Mouse (Mus musculus) kidney, adult 2 months (tissue): Measurements from ENCODE around the gene Nudt3. TPM values are rescaled to one million over a fixed set of nuclear protein-coding genes. Genes with fewer than 3 reads are reported as not detected.

Experiments
- DNase-seq: peaks from one replicate; pipeline ENCODE4 v3.0.0; 2021
- H3K27ac ChIP-seq: fragments of 200-500 bp; 2 replicates; pipeline ENCODE4 v1.5.1; 2012; ENCODE audit warnings: low read depth, low read length, control low read depth, inconsistent platforms; ENCODE audit not compliant: insufficient read depth
- H3K27me3 ChIP-seq: fragments of 200-500 bp; replicated peaks from 2 replicates; pipeline ENCODE4 v1.6.1; 2012; ENCODE audit warnings: mild to moderate bottlenecking, moderate library complexity, low read length, inconsistent platforms; ENCODE audit not compliant: control insufficient read depth, insufficient read depth
- H3K36me3 ChIP-seq: fragments of 200-500 bp; 2 replicates; pipeline ENCODE4 v1.6.1; 2012; ENCODE audit warnings: mild to moderate bottlenecking, moderate library complexity, low read length, inconsistent platforms; ENCODE audit not compliant: control insufficient read depth, insufficient read depth
- H3K4me1 ChIP-seq: fragments of 200-500 bp; 2 replicates; pipeline ENCODE4 v1.6.1; 2011; ENCODE audit warnings: low read length; ENCODE audit not compliant: control insufficient read depth, insufficient read depth
- H3K4me3 ChIP-seq: fragments of 200-500 bp; 2 replicates; pipeline ENCODE4 v1.5.1; 2011; ENCODE audit warnings: mild to moderate bottlenecking, low read depth, low read length, control low read depth; ENCODE audit not compliant: insufficient read depth
- CTCF ChIP-seq: fragments of 200-500 bp; conservative IDR thresholded peaks from 2 replicates; pipeline ENCODE4 v1.5.1; 2011; ENCODE audit warnings: low read depth, mild to moderate bottlenecking, control low read depth, low read length, moderate library complexity, mixed read lengths; ENCODE audit not compliant: insufficient read depth, insufficient read length
- POLR2A ChIP-seq: fragments of 200-500 bp; IDR thresholded peaks from one replicate; pipeline ENCODE4 v1.6.1; 2011; ENCODE audit warnings: low read depth, low read length, control low read depth
- WGBS: fragments of 180-500 bp; shearing (Covaris S2); methylation state at CpG from one replicate; pipeline ENCODE4 v1.1.7; 2018; 5-methylcytosine and 5-hydroxymethylcytosine counted together
- polyA plus RNA-seq: library from polyadenylated mRNA; depleted of rRNA; stranded (reverse); fragments of >200 nt; gene quantifications from 2 replicates; pipeline ENCODE4 v1.2.3, GENCODE M21; 2012

Gene Nudt3
- polyA plus RNA-seq, 1 experiment, result 69.9 TPM

- TF ChIP-seq CTCF (no peak), POLR2A (no peak)
- no peaks in the 10 kb centered on the region; the same call in 1 of the 2 replicates for H3K4me1 ChIP-seq
- no peak overlapping the region for H3K27ac ChIP-seq
- DNase-seq, result no peak
- WGBS, result 74% methylated on average over 11 of the region's 11 CpGs
- no peaks in the 10 kb centered on the region for H3K27me3 ChIP-seq
- H3K4me3 ChIP-seq, result no peak overlapping the region
- H3K36me3 ChIP-seq, result no peaks in the 10 kb centered on the region
Observed at GRCm38 (mm10) chr17:27561809-27562526, 61.3 kb downstream of the Nudt3 start.

- Histone ChIP-seq H3K27ac (no peak overlapping the region), H3K36me3 (no peaks in the 10 kb centered on the region), H3K4me3 (no peak overlapping the region), H3K4me1 (no peaks in the 10 kb centered on the region; the same call in 1 of the 2 replicates), H3K27me3 (no peaks in the 10 kb centered on the region)
- 84% methylated on average over 13 of the region's 13 CpGs for WGBS
- DNase-seq, result no peak
- no peak for TF ChIP-seq CTCF
- no peak for TF ChIP-seq POLR2A
Observed at GRCm38 (mm10) chr17:27560926-27561480, 62.3 kb downstream of the Nudt3 start.

GRCm38 (mm10) chr17:27559596-27559995, 63.7 kb downstream of the Nudt3 start:
- H3K36me3 ChIP-seq, result no peaks in the 10 kb centered on the region

GRCm38 (mm10) chr17:27558845-27559244, 64.5 kb downstream of the Nudt3 start:
- Histone ChIP-seq H3K27me3 (no peaks in the 10 kb centered on the region), H3K4me3 (no peak overlapping the region), H3K4me1 (peaks cover 4% of the 10 kb centered on the region; the same call in 1 of the 2 replicates), H3K27ac (no peak overlapping the region), H3K36me3 (no peaks in the 10 kb centered on the region)
- DNase-seq, result no peak
- 47% methylated on average over 5 of the region's 5 CpGs for WGBS
- TF ChIP-seq CTCF (no peak), POLR2A (no peak)

More at GRCm38 (mm10) chr17:27559596-27559995, 63.7 kb downstream of the Nudt3 start:
- no peak overlapping the region for H3K27ac ChIP-seq
- H3K27me3 ChIP-seq, result no peaks in the 10 kb centered on the region
- no peak overlapping the region for H3K4me3 ChIP-seq
- TF ChIP-seq CTCF, result no peak
- no peak for TF ChIP-seq POLR2A
- no peak for DNase-seq
- H3K4me1 ChIP-seq, result no peaks in the 10 kb centered on the region
- 74% methylated on average over 12 of the region's 12 CpGs for WGBS

GRCm38 (mm10) chr17:27557927-27558661, 65.2 kb downstream of the Nudt3 start:
- Histone ChIP-seq H3K4me3 (peak overlapping the region; percentile 61; the same call in 1 of the 2 replicates), H3K27me3 (no peaks in the 10 kb centered on the region), H3K27ac (no peak overlapping the region), H3K36me3 (no peaks in the 10 kb centered on the region), H3K4me1 (peaks cover 4% of the 10 kb centered on the region; the same call in 1 of the 2 replicates)
- 62% methylated on average over 14 of the region's 14 CpGs for WGBS
- no peak for TF ChIP-seq POLR2A
- no peak for TF ChIP-seq CTCF
- no peak for DNase-seq

- Histone ChIP-seq H3K27me3 (no peaks in the 10 kb centered on the region), H3K36me3 (no peaks in the 10 kb centered on the region), H3K4me3 (peak overlapping the region; percentile 61), H3K27ac (no peak overlapping the region), H3K4me1 (peaks cover 4% of the 10 kb centered on the region; the same call in 1 of the 2 replicates)
- WGBS, result 3% methylated on average over 65 of the region's 75 CpGs
- no peak for TF ChIP-seq POLR2A
- no peak for TF ChIP-seq CTCF
- DNase-seq, result no peak
Observed at GRCm38 (mm10) chr17:27557181-27557926, 65.9 kb downstream of the Nudt3 start.
